Mouse (Mus musculus): Measurements from ENCODE around the gene Creb5. TPM values are rescaled to one million over a fixed set of nuclear protein-coding genes. Genes with fewer than 3 reads are reported as not detected.

Creb5 gene
- polyA plus RNA-seq, 1 experiment from 2014 or later, result 11.7 TPM

DNA sequence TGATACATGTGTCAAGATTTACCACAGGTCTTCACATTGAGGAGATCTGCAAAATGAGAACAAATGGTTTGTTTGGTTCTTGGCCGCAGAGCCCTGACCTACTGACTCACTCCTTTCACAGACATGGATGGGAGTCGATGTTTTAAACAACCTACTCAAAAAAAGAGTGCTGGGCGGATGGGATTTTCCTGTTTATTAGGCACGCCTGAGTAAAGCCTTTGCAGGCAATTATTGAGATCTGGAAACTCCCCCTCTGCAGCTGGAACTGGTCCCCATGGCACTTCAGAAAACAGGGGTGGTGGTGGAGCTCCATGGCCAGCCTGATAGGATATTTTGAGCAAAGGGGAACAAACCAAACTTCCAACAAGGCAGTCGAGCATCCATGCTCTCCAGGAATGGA lies 258.9 kb downstream of the Creb5 start:
- DNase-seq (ENCODE audit: low spot score) (no peak), ATAC-seq (replicated peaks; ENCODE audit: insufficient number of reproducible peaks, low FRiP score, low TSS enrichment, low read depth) (no peak)
- H3K27ac ChIP-seq (replicated peaks; ENCODE audit: low read depth, low read length), result peak overlapping the region; percentile 25
- no peaks in the 10 kb centered on the region for H3K9me3 ChIP-seq (replicated peaks; ENCODE audit: control insufficient read depth, low read length)
- peak overlapping the region; percentile 13; the same call in 1 of the 2 replicates for H3K9ac ChIP-seq (replicated peaks; ENCODE audit: low read length)
- H3K4me1 ChIP-seq (ENCODE audit: control insufficient read depth, insufficient read depth, low read length), result no peaks in the 10 kb centered on the region
- no peak overlapping the region; the same call in 1 of the 2 replicates for H3K4me2 ChIP-seq (ENCODE audit: low read depth, low read length)
- H3K4me3 ChIP-seq (ENCODE audit: low read depth, low read length), result no peak overlapping the region
- no peaks in the 10 kb centered on the region for H3K27me3 ChIP-seq (ENCODE audit: control insufficient read depth, insufficient read depth, low read length)
- WGBS, result 34% methylated on average over 5 of the region's 5 CpGs
- H3K36me3 ChIP-seq (replicated peaks; ENCODE audit: control insufficient read depth, insufficient read depth, low read depth, low read length), result no peaks in the 10 kb centered on the region

DNA sequence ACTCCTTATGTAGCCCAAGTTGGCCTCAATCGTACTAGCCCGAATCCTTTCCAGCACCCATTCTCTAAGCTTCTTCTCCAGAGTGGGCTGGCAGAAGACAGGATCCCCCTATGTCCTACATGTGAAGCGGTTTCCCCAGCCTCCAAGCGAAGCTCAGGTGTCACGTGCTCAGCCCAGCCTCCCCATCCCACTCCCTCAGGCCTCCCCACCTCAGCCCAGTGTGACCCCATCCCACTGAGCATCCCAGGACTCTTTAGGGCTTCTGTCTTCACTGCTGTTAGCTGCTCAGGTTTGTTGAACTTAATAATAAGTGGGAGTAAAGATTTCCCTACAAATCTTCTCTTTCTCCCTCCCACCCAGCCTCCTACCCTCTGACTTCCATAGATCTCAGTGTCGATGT lies 261.2 kb downstream of the Creb5 start:
- no peak overlapping the region for H3K27ac ChIP-seq (replicated peaks; ENCODE audit: low read depth, low read length)
- no peak for ATAC-seq (replicated peaks; ENCODE audit: insufficient number of reproducible peaks, low FRiP score, low TSS enrichment, low read depth)
- no peak overlapping the region for H3K4me3 ChIP-seq (ENCODE audit: low read depth, low read length)
- no peak for DNase-seq (ENCODE audit: low spot score)
- no peaks in the 10 kb centered on the region for H3K27me3 ChIP-seq (ENCODE audit: control insufficient read depth, insufficient read depth, low read length)
- H3K4me1 ChIP-seq (ENCODE audit: control insufficient read depth, insufficient read depth, low read length), result no peaks in the 10 kb centered on the region
- no peaks in the 10 kb centered on the region for H3K9me3 ChIP-seq (replicated peaks; ENCODE audit: control insufficient read depth, low read length)
- H3K4me2 ChIP-seq (ENCODE audit: low read depth, low read length), result no peak overlapping the region
- no peak overlapping the region for H3K9ac ChIP-seq (replicated peaks; ENCODE audit: low read length)
- WGBS, result 69% methylated on average over 6 of the region's 6 CpGs
- H3K36me3 ChIP-seq (replicated peaks; ENCODE audit: control insufficient read depth, insufficient read depth, low read depth, low read length), result no peaks in the 10 kb centered on the region

DNA sequence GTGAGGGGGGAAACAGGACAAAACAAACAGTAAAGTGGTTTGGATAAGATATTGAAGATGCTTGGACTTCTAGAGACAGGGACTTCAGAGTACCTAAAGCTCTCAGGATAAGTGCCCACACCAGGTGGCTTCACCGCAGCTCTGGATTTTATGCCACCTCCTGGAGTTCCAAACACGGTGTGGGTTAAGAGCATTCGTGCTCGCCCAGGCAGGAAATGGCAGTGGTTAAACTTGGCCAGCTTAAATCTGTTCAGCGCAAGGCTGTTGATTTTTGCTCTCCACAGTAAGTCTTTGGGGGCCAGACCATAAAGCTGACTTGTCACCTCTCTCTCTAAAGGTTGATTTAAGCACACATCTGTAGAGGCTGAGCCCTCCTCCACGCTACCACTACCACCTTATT lies 262.3 kb downstream of the Creb5 start:
- H3K9me3 ChIP-seq (replicated peaks; ENCODE audit: control insufficient read depth, low read length), result no peaks in the 10 kb centered on the region
- H3K4me1 ChIP-seq (ENCODE audit: control insufficient read depth, insufficient read depth, low read length), result no peaks in the 10 kb centered on the region
- WGBS, result 74% methylated on average over 6 of the region's 6 CpGs
- no peak overlapping the region for H3K9ac ChIP-seq (replicated peaks; ENCODE audit: low read length)
- no peak overlapping the region for H3K4me2 ChIP-seq (ENCODE audit: low read depth, low read length)
- no peak overlapping the region for H3K4me3 ChIP-seq (ENCODE audit: low read depth, low read length)
- H3K27ac ChIP-seq (replicated peaks; ENCODE audit: low read depth, low read length), result no peak overlapping the region
- H3K27me3 ChIP-seq (ENCODE audit: control insufficient read depth, insufficient read depth, low read length), result no peaks in the 10 kb centered on the region
- DNase-seq (ENCODE audit: low spot score) (no peak), ATAC-seq (replicated peaks; ENCODE audit: insufficient number of reproducible peaks, low FRiP score, low TSS enrichment, low read depth) (no peak)
- H3K36me3 ChIP-seq (replicated peaks; ENCODE audit: control insufficient read depth, insufficient read depth, low read depth, low read length), result no peaks in the 10 kb centered on the region

- Histone ChIP-seq H3K36me3 (replicated peaks; ENCODE audit: control insufficient read depth, insufficient read depth, low read depth, low read length) (no peaks in the 10 kb centered on the region), H3K9me3 (replicated peaks; ENCODE audit: control insufficient read depth, low read length) (no peaks in the 10 kb centered on the region), H3K4me1 (ENCODE audit: control insufficient read depth, insufficient read depth, low read length) (0 out of 2 replicates have a peak, but pooled peaks cover 2% of the 10 kb centered on the region), H3K9ac (replicated peaks; ENCODE audit: low read length) (no peak overlapping the region), H3K4me3 (ENCODE audit: low read depth, low read length) (no peak overlapping the region), H3K27ac (replicated peaks; ENCODE audit: low read depth, low read length) (no peak overlapping the region), H3K27me3 (ENCODE audit: control insufficient read depth, insufficient read depth, low read length) (no peaks in the 10 kb centered on the region), H3K4me2 (ENCODE audit: low read depth, low read length) (no peak overlapping the region)
- WGBS, result 58% methylated on average over 6 of the region's 6 CpGs
- DNase-seq (ENCODE audit: low spot score), result no peak
- no peak for ATAC-seq (replicated peaks; ENCODE audit: insufficient number of reproducible peaks, low FRiP score, low TSS enrichment, low read depth)
These were observed 269.0 kb downstream of the Creb5 start for GRCm38 (mm10) chr6:53556050-53556449.

DNA sequence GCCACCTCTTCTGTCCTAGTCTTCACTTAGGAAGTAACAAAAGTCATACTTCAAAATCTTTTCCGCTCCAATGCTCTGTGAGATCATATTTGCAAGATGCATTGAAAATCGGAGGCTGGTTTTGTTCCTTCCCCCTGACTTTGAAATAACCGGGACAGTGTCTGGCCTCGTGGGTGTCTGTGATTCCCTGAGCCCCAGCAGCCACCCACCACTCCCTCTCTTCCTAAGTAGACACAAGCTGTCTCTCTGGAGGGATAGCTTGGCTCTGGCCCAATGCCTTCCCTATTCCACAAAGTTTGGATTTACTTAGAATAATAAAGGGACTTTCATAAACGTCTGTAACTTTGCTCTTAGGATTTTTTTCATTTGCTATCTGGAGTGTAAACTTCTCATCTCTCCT lies 273.9 kb downstream of the Creb5 start:
- no peak for ATAC-seq (replicated peaks; ENCODE audit: insufficient number of reproducible peaks, low FRiP score, low TSS enrichment, low read depth)
- Histone ChIP-seq H3K27me3 (ENCODE audit: control insufficient read depth, insufficient read depth, low read length) (no peaks in the 10 kb centered on the region), H3K4me1 (ENCODE audit: control insufficient read depth, insufficient read depth, low read length) (0 out of 2 replicates have a peak, but pooled peaks cover 2% of the 10 kb centered on the region), H3K27ac (replicated peaks; ENCODE audit: low read depth, low read length) (no peak overlapping the region), H3K4me3 (ENCODE audit: low read depth, low read length) (no peak overlapping the region), H3K36me3 (replicated peaks; ENCODE audit: control insufficient read depth, insufficient read depth, low read depth, low read length) (no peaks in the 10 kb centered on the region), H3K4me2 (ENCODE audit: low read depth, low read length) (no peak overlapping the region), H3K9ac (replicated peaks; ENCODE audit: low read length) (no peak overlapping the region), H3K9me3 (replicated peaks; ENCODE audit: control insufficient read depth, low read length) (no peaks in the 10 kb centered on the region)
- 58% methylated on average over 5 of the region's 5 CpGs for WGBS
- no peak for DNase-seq (ENCODE audit: low spot score)

DNA sequence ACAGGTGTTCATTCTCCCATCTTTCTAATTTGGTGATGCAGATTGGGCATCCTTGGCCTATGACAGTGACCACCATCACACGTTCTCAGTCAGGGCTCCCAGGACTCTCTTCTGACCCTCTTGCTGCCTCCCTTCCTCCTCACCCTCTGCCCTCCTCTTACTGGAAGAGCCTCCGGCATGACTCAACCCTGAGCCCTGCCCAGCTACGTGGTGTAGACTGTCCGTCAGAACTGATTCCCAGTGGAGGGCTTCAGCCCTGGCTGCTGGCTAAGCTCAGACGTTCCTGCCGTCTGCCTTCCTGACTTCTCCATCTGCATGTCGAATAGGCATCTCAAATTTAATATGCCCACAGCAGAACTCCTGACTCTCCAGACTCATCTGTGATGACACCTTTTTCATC lies 275.5 kb downstream of the Creb5 start:
- H3K4me2 ChIP-seq (ENCODE audit: low read depth, low read length), result no peak overlapping the region

DNA sequence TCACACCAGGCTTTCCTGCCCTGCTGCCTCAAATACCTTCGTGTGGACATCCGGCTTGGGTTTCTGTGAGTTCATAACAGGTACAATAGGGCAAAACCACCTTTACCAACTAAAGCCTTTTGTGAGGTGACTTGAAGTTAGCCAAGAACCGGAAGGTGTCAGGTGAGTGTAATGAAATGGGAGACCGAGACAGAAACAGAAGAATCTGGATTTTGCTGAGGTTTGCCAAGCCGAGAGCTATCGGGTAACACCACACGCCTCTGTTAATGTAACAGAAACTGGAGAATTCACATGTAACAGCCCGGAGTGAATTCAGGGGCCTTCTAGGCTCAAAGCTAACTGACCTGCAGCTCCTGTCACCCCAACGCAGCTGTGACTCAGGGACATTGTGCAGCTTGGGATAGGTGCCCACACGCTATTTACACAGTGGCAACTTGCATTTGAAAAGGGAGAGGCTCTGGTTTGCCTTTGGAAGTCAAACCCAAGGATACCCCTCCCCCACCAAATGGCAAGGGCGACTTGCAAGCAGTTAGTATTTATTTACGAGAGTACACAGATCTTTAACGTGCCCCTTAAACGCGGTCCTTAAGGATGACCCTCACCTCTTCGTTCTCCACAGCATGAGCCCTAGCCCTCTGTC lies 276.6 kb downstream of the Creb5 start:
- no peak overlapping the region for H3K27ac ChIP-seq (replicated peaks; ENCODE audit: low read depth, low read length)
- H3K27me3 ChIP-seq (ENCODE audit: control insufficient read depth, insufficient read depth, low read length), result no peaks in the 10 kb centered on the region
- H3K4me3 ChIP-seq (ENCODE audit: low read depth, low read length), result no peak overlapping the region
- H3K4me1 ChIP-seq (ENCODE audit: control insufficient read depth, insufficient read depth, low read length), result 0 out of 2 replicates have a peak, but pooled peaks cover 2% of the 10 kb centered on the region
- DNase-seq (ENCODE audit: low spot score), result peak; percentile 41
- no peak for ATAC-seq (replicated peaks; ENCODE audit: insufficient number of reproducible peaks, low FRiP score, low TSS enrichment, low read depth)
- no peaks in the 10 kb centered on the region for H3K36me3 ChIP-seq (replicated peaks; ENCODE audit: control insufficient read depth, insufficient read depth, low read depth, low read length)
- H3K9me3 ChIP-seq (replicated peaks; ENCODE audit: control insufficient read depth, low read length), result no peaks in the 10 kb centered on the region
- no peak overlapping the region for H3K4me2 ChIP-seq (ENCODE audit: low read depth, low read length)
- 59% methylated on average over 16 of the region's 16 CpGs for WGBS
- no peak overlapping the region for H3K9ac ChIP-seq (replicated peaks; ENCODE audit: low read length)

More for the DNA sequence above, 275.5 kb downstream of the Creb5 start:
- H3K9me3 ChIP-seq (replicated peaks; ENCODE audit: control insufficient read depth, low read length), result no peaks in the 10 kb centered on the region
- H3K4me1 ChIP-seq (ENCODE audit: control insufficient read depth, insufficient read depth, low read length), result 0 out of 2 replicates have a peak, but pooled peaks cover 2% of the 10 kb centered on the region
- H3K9ac ChIP-seq (replicated peaks; ENCODE audit: low read length), result no peak overlapping the region
- DNase-seq (ENCODE audit: low spot score), result no peak
- no peak overlapping the region for H3K27ac ChIP-seq (replicated peaks; ENCODE audit: low read depth, low read length)
- H3K36me3 ChIP-seq (replicated peaks; ENCODE audit: control insufficient read depth, insufficient read depth, low read depth, low read length), result no peaks in the 10 kb centered on the region
- H3K4me3 ChIP-seq (ENCODE audit: low read depth, low read length), result no peak overlapping the region
- 46% methylated on average over 7 of the region's 7 CpGs for WGBS
- no peak for ATAC-seq (replicated peaks; ENCODE audit: insufficient number of reproducible peaks, low FRiP score, low TSS enrichment, low read depth)
- no peaks in the 10 kb centered on the region for H3K27me3 ChIP-seq (ENCODE audit: control insufficient read depth, insufficient read depth, low read length)

- WGBS, result 41% methylated on average over 3 of the region's 3 CpGs
- H3K27ac ChIP-seq (replicated peaks; ENCODE audit: low read depth, low read length), result no peak overlapping the region
- DNase-seq (ENCODE audit: low spot score), result no peak
These were observed 282.4 kb downstream of the Creb5 start for GRCm38 (mm10) chr6:53569436-53569835.

More at GRCm38 (mm10) chr6:53569436-53569835, 282.4 kb downstream of the Creb5 start:
- no peaks in the 10 kb centered on the region for H3K27me3 ChIP-seq (ENCODE audit: control insufficient read depth, insufficient read depth, low read length)
- no peak overlapping the region for H3K9ac ChIP-seq (replicated peaks; ENCODE audit: low read length)
- H3K4me3 ChIP-seq (ENCODE audit: low read depth, low read length), result no peak overlapping the region
- no peak for ATAC-seq (replicated peaks; ENCODE audit: insufficient number of reproducible peaks, low FRiP score, low TSS enrichment, low read depth)
- H3K4me1 ChIP-seq (ENCODE audit: control insufficient read depth, insufficient read depth, low read length), result peaks cover 4% of the 10 kb centered on the region; the same call in 1 of the 2 replicates
- H3K9me3 ChIP-seq (replicated peaks; ENCODE audit: control insufficient read depth, low read length), result no peaks in the 10 kb centered on the region
- H3K36me3 ChIP-seq (replicated peaks; ENCODE audit: control insufficient read depth, insufficient read depth, low read depth, low read length), result no peaks in the 10 kb centered on the region
- no peak overlapping the region for H3K4me2 ChIP-seq (ENCODE audit: low read depth, low read length)
